Mouse (Mus musculus) bone marrow, adult 2 months (tissue): ENCODE data around the gene Skint3. TPM values are rescaled to one million over a fixed set of nuclear protein-coding genes. Genes with fewer than 3 reads are reported as not detected.
"Not testable (repeated sequence)": the region's sequence is repeated elsewhere in the genome, so short reads cannot be mapped to it uniquely, and the experiment has no call there.

Source experiments
- H3K27ac ChIP-seq: fragments of 200-500 bp; 2 replicates; pipeline ENCODE4 v1.5.1; 2012; ENCODE audit warnings: low read depth, mild to moderate bottlenecking, control low read depth, inconsistent platforms, low read length; ENCODE audit not compliant: control insufficient read depth, poor library complexity, insufficient read depth
- H3K4me1 ChIP-seq: fragments of 200-500 bp; 2 replicates; pipeline ENCODE4 v1.6.1; 2011; ENCODE audit warnings: low read length; ENCODE audit not compliant: control insufficient read depth, insufficient read depth
- H3K4me3 ChIP-seq: fragments of 200-500 bp; replicated peaks from 2 replicates; pipeline ENCODE3; 2011; ENCODE audit warnings: mild to moderate bottlenecking, low read depth, low read length, control low read depth; ENCODE audit not compliant: control insufficient read depth
- CTCF ChIP-seq: fragments of 200-500 bp; IDR thresholded peaks from 2 replicates; pipeline ENCODE4 v1.5.1; 2011; ENCODE audit warnings: low read length, control low read depth; ENCODE audit not compliant: control insufficient read depth, insufficient read depth
- POLR2A ChIP-seq: fragments of 200-500 bp; IDR thresholded peaks from 2 replicates; pipeline ENCODE4 v1.6.1; 2011; ENCODE audit warnings: low read depth, mild to moderate bottlenecking, control low read depth, low read length, borderline replicate concordance; ENCODE audit not compliant: control insufficient read depth
- WGBS: fragments of 180-500 bp; shearing (Covaris S2); methylation state at CpG from one replicate; pipeline ENCODE4 v1.1.7; 2018; 5-methylcytosine and 5-hydroxymethylcytosine counted together
- polyA plus RNA-seq: library from polyadenylated mRNA; stranded (reverse); fragments of >200 nt; gene quantifications from 2 replicates; pipeline ENCODE4 v1.2.4, GENCODE M21; 2011; ENCODE audit warnings: low replicate concordance; ENCODE audit not compliant: missing spikeins, insufficient read depth, insufficient read length

Gene Skint3
- polyA plus RNA-seq = 1.5 TPM in 1 of 2 replicates, not detected in the other

DNA sequence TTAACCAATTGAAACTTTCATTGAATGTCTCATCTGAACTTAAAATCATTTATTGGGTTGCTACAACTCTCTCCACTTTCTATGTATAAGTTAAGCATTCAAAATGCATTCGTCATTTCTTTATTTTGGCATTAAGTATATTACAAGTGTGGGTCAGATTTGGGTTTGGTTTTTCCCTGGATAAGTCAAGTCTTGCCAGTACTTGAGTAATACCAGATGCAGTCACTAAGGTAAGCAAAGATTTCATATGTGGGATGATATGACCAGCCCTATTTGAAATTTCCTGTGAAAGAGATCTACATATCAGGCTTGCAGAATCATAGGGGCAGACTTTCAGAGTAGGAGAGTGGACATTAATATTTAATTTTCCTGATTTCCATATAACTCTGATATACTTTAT, at the start of gene Skint3:
Skint3 (plus strand) TSS at position 301 of the 400 bp plus-strand sequence.
- no peak for TF ChIP-seq CTCF
- no peak for TF ChIP-seq POLR2A
- H3K4me3 ChIP-seq = no peak within 1 kb of the TSS
- WGBS = 79% methylated on average over 1 of the region's 1 CpGs
- no peaks in the 10 kb centered on the region for H3K4me1 ChIP-seq
- no peak within 1 kb of the TSS for H3K27ac ChIP-seq

- no peaks in the 10 kb centered on the region for H3K4me1 ChIP-seq
- no peak overlapping the region for H3K4me3 ChIP-seq
- H3K27ac ChIP-seq = no peak overlapping the region
- no peak for TF ChIP-seq POLR2A
- TF ChIP-seq CTCF = no peak
- WGBS = 52% methylated on average over 1 of the region's 1 CpGs
Measured at GRCm38 (mm10) chr4:112243416-112243815, 11.4 kb downstream of the Skint3 start.

- H3K4me1 ChIP-seq = no peaks in the 10 kb centered on the region
- WGBS = 60% methylated on average over 3 of the region's 3 CpGs
- TF ChIP-seq POLR2A (no peak), CTCF (no peak)
- H3K27ac ChIP-seq = no peak overlapping the region
- no peak overlapping the region for H3K4me3 ChIP-seq
Measured at GRCm38 (mm10) chr4:112243951-112244350, 11.9 kb downstream of the Skint3 start.

- Histone ChIP-seq H3K4me1 (no peaks in the 10 kb centered on the region), H3K27ac (no peak overlapping the region), H3K4me3 (no peak overlapping the region)
- TF ChIP-seq POLR2A (no peak), CTCF (no peak)
- WGBS = 60% methylated on average over 5 of the region's 5 CpGs
Measured at GRCm38 (mm10) chr4:112256022-112256421, 24.0 kb downstream of the Skint3 start.

DNA sequence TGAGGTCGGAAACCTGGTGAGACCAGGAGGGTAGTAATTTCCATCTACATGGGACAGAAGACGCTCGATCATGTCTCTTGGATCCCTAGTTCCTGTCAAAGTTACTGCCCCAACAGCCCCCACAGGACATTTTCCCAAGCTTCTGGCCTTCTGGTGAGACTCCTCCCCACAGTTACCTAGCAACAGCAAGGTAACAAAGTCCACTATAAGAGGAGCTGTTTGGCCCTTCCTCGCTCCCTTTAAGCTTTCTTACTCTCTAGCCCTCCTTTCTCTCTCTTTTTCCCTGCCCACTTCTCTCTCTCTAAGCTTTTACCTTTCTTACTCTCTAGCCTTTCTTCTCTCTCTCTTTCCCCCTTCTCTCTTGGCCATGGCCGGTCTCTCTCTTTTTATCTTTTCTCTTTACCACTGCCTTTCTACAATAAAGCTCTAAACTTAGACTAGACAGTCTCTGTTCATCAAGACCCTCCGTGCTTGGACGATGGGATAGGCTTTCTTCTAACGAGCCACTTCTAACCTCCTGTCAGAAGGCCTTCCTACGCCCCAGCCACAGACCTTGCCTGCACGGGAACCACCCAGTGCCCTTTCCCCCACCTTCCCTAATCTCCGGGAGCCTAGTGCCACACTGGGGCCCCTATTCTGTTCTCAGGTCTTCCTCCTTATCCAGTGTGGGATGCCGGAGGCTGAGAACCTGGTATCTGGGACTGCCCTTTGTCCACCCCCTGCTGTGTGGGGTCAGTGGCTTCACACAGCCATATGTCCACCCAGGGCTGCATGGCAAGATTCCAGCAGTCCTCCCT, 55.3 kb downstream of the Skint3 start:
- WGBS = 71% methylated on average over 12 of the region's 12 CpGs
- no peaks in the 10 kb centered on the region for H3K4me1 ChIP-seq

DNA sequence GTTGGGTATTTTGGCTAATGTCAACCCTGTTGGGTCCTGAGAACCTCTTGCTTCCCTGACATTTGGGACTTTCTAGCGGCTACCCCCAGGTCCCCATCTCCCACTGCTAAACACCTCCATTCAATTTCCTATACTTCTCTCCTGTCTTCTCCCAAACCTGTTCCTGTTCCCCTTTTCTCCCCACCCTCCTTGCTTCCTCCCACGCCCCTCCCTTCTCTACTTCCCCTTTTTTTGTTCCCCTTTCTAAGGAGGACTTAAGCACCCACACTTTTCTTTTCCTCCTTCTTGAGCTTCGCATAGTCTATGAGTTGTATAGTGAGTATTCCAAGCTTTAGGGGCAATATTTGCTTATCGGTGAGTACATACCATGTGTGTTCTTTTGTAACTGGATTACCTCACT, 56.4 kb downstream of the Skint3 start:
- TF ChIP-seq CTCF (no peak), POLR2A (no peak)
- Histone ChIP-seq H3K4me1 (no peaks in the 10 kb centered on the region), H3K4me3 (no peak overlapping the region), H3K27ac (no peak overlapping the region)
- WGBS = 14% methylated on average over 4 of the region's 4 CpGs

More for the DNA sequence above, 55.3 kb downstream of the Skint3 start:
- TF ChIP-seq POLR2A (no peak), CTCF (no peak)
- no peak overlapping the region for H3K4me3 ChIP-seq
- no peak overlapping the region; the same call in 1 of the 2 replicates for H3K27ac ChIP-seq

DNA sequence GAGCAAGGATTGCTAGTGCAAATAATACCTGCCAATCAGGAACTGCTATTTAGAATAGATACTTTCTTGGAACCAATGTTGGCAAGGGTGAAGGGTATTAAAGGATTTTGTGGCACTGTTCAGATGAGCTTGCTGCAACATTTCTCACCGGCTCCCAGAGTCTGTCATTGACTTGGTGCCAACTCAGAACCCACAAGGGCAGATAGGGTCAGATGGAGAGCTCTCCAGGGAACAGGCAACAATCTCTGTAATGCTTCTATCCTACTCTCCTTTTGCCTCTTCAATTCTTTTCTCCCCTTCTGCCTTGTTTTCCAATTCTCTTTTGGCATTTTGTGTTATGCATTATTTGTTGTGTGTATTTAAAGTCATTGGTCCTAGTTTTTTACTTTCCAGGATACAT, 70.3 kb downstream of the Skint3 start:
- TF ChIP-seq CTCF (no peak), POLR2A (no peak)
- WGBS = 44% methylated on average over 1 of the region's 1 CpGs
- Histone ChIP-seq H3K4me3 (no peak overlapping the region), H3K27ac (no peak overlapping the region), H3K4me1 (no peaks in the 10 kb centered on the region)

GRCm38 (mm10) chr4:112302855-112303509, 70.9 kb downstream of the Skint3 start:
- 80% methylated on average over 3 of the region's 3 CpGs for WGBS
- no peaks in the 10 kb centered on the region for H3K4me1 ChIP-seq
- no peak overlapping the region for H3K27ac ChIP-seq
- H3K4me3 ChIP-seq = no peak overlapping the region
- TF ChIP-seq CTCF (no peak), POLR2A (no peak)

- not testable (repeated sequence) for H3K27ac ChIP-seq, H3K4me1 ChIP-seq, H3K4me3 ChIP-seq
- WGBS = 87% methylated on average over 17 of the region's 17 CpGs
Measured at GRCm38 (mm10) chr4:112349111-112349510, 117.1 kb downstream of the Skint3 start.

Other genes starting within 250 kb of the Skint3 start
- 1.4 TPM in 1 of 2 replicates, not detected in the other for gene Skint1, start 226.0 kb upstream of the Skint3 start, polyA plus RNA-seq
- 0.36 TPM in 1 of 2 replicates, not detected in the other for gene Skint4, start 160.2 kb upstream of the Skint3 start, polyA plus RNA-seq
- gene Skint9, start 201.7 kb downstream of the Skint3 start, polyA plus RNA-seq = not detected in 2 replicates